Mouse (Mus musculus) MEL (cell line): ENCODE results near the gene Schip1. TPM values are rescaled to one million over a fixed set of nuclear protein-coding genes. Genes with fewer than 3 reads are reported as not detected.

Experiments used
- DNase-seq: peaks from one replicate; pipeline ENCODE4 v3.0.0; 2011; ENCODE audit warnings: low read depth, low spot score
- H3K27ac ChIP-seq: 2 replicates; pipeline ENCODE4 v1.5.1; 2012; ENCODE audit warnings: low read depth, mild to moderate bottlenecking, control low read depth, low read length, moderate library complexity; ENCODE audit not compliant: control insufficient read depth
- H3K27me3 ChIP-seq, 2 experiments: fragments of 150-350 bp in 1 of 2; sonication (generic) in 1 of 2; 2 replicates each; pipeline ENCODE4 v1.6.1; 2012; ENCODE audit warnings: low read length in 2 of 2, mild to moderate bottlenecking in 2 of 2, improper control_type of control experiment in 1 of 2, moderate library complexity in 1 of 2; ENCODE audit not compliant: insufficient read depth in 2 of 2, control insufficient read depth in 1 of 2
- H3K36me3 ChIP-seq, 2 experiments: 2 replicates each; pipeline ENCODE4 v1.6.1; 2012 to 2014; ENCODE audit warnings: low read length in 2 of 2, improper control_type of control experiment in 1 of 2, inconsistent platforms in 1 of 2, mild to moderate bottlenecking in 1 of 2; ENCODE audit not compliant: insufficient read depth in 2 of 2, control insufficient read depth in 1 of 2
- H3K4me1 ChIP-seq, 2 experiments: fragments of 150-350 bp in 1 of 2; sonication (generic) in 1 of 2; 2 replicates each; pipeline ENCODE4 v1.6.1; 2012; ENCODE audit warnings: low read length in 2 of 2, improper control_type of control experiment in 1 of 2, mild to moderate bottlenecking in 1 of 2; ENCODE audit not compliant: insufficient read depth in 2 of 2, control insufficient read depth in 1 of 2
- H3K4me3 ChIP-seq, 2 experiments: fragments of 150-350 bp in 1 of 2; sonication (generic) in 1 of 2; 2 replicates each; pipeline ENCODE4 v1.5.1; 2012; ENCODE audit warnings: low read depth in 2 of 2, low read length in 2 of 2, mild to moderate bottlenecking in 2 of 2, moderate library complexity in 2 of 2, control low read depth in 1 of 2, improper control_type of control experiment in 1 of 2; ENCODE audit not compliant: control insufficient read depth in 1 of 2, insufficient read depth in 1 of 2
- H3K79me2 ChIP-seq: 2 replicates; pipeline ENCODE4 v1.6.1; 2012; ENCODE audit warnings: mild to moderate bottlenecking, low read length, moderate library complexity; ENCODE audit not compliant: control insufficient read depth, poor library complexity, insufficient read depth
- H3K9ac ChIP-seq: 2 replicates; pipeline ENCODE4 v1.6.1; 2012; ENCODE audit warnings: low read depth, mild to moderate bottlenecking, control low read depth, low read length, moderate library complexity; ENCODE audit not compliant: control insufficient read depth, poor library complexity, severe bottlenecking
- H3K9me3 ChIP-seq: fragments of 150-350 bp; sonication (generic); replicated peaks from 2 replicates; pipeline ENCODE4 v1.6.1; 2012; ENCODE audit warnings: mild to moderate bottlenecking, low read length, improper control_type of control experiment, moderate library complexity; ENCODE audit not compliant: insufficient read depth
- BHLHE40 ChIP-seq: IDR thresholded peaks from 2 replicates; pipeline ENCODE4 v1.6.1; 2012; ENCODE audit warnings: low read depth, mild to moderate bottlenecking, inconsistent platforms, low read length, improper control_type of control experiment, borderline replicate concordance
- CHD2 ChIP-seq: IDR thresholded peaks from 2 replicates; pipeline ENCODE4 v1.6.1; 2011; ENCODE audit warnings: low read length, improper control_type of control experiment
- CTCF ChIP-seq, 3 experiments: IDR thresholded peaks in 2 of 3; conservative IDR thresholded peaks in 1 of 3; 2 replicates each; pipeline ENCODE4 v1.5.1; 2011 to 2012; ENCODE audit warnings: low read length in 3 of 3, low read depth in 2 of 3, mild to moderate bottlenecking in 2 of 3, improper control_type of control experiment in 1 of 3, inconsistent platforms in 1 of 3, mixed read lengths in 1 of 3, moderate library complexity in 1 of 3; ENCODE audit not compliant: control insufficient read depth in 1 of 3, insufficient read depth in 1 of 3, poor library complexity in 1 of 3, severe bottlenecking in 1 of 3
- ELF1 ChIP-seq: IDR thresholded peaks from 2 replicates; pipeline ENCODE4 v1.6.1; 2014; ENCODE audit warnings: low read depth, mild to moderate bottlenecking, inconsistent platforms, low read length, improper control_type of control experiment, moderate library complexity
- ETS1 ChIP-seq: IDR thresholded peaks from 2 replicates; pipeline ENCODE4 v1.6.1; 2012; ENCODE audit warnings: low read depth, mild to moderate bottlenecking, inconsistent platforms, low read length, improper control_type of control experiment, moderate library complexity
- JUND ChIP-seq: IDR thresholded peaks from 2 replicates; pipeline ENCODE4 v1.6.1; 2011; ENCODE audit warnings: low read depth, mild to moderate bottlenecking, improper control_type of control experiment, low read length
- MAFK ChIP-seq: IDR thresholded peaks from 2 replicates; pipeline ENCODE4 v1.6.1; 2011; ENCODE audit warnings: low read depth, mild to moderate bottlenecking, low read length, improper control_type of control experiment, borderline replicate concordance
- MAX ChIP-seq: IDR thresholded peaks from 2 replicates; pipeline ENCODE4 v1.6.1; 2011; ENCODE audit warnings: low read length, improper control_type of control experiment
- MAZ ChIP-seq: IDR thresholded peaks from 2 replicates; pipeline ENCODE4 v1.6.1; 2012; ENCODE audit warnings: low read depth, mild to moderate bottlenecking, inconsistent platforms, low read length, improper control_type of control experiment
- MEF2A ChIP-seq: IDR thresholded peaks from 2 replicates; pipeline ENCODE4 v1.6.1; 2014; ENCODE audit warnings: low read depth, mild to moderate bottlenecking, inconsistent platforms, low read length, improper control_type of control experiment; ENCODE audit not compliant: poor library complexity, insufficient replicate concordance, severe bottlenecking; ENCODE audit errors: extremely low read depth
- NELFE ChIP-seq: IDR thresholded peaks from 2 replicates; pipeline ENCODE4 v1.6.1; 2011; ENCODE audit warnings: low read depth, low read length, improper control_type of control experiment
- NRF1 ChIP-seq: IDR thresholded peaks from 2 replicates; pipeline ENCODE4 v1.6.1; 2014; ENCODE audit warnings: low read depth, mild to moderate bottlenecking, inconsistent platforms, low read length, improper control_type of control experiment, moderate library complexity; ENCODE audit not compliant: poor library complexity, insufficient read depth, severe bottlenecking
- POLR2A ChIP-seq, 2 experiments: IDR thresholded peaks; 2 replicates each; pipeline ENCODE4 v1.6.1; 2011 to 2012; ENCODE audit warnings: low read length in 2 of 2, mild to moderate bottlenecking in 2 of 2, control low read depth in 1 of 2, improper control_type of control experiment in 1 of 2, low read depth in 1 of 2, moderate library complexity in 1 of 2; ENCODE audit not compliant: control insufficient read depth in 1 of 2, insufficient read depth in 1 of 2, poor library complexity in 1 of 2
- RAD21 ChIP-seq: IDR thresholded peaks from 2 replicates; pipeline ENCODE4 v1.6.1; 2011; ENCODE audit warnings: mild to moderate bottlenecking, low read depth, low read length, improper control_type of control experiment
- RCOR1 ChIP-seq: IDR thresholded peaks from 2 replicates; pipeline ENCODE4 v1.6.1; 2012; ENCODE audit warnings: low read depth, mild to moderate bottlenecking, inconsistent platforms, low read length, improper control_type of control experiment
- TBP ChIP-seq: IDR thresholded peaks from 2 replicates; pipeline ENCODE4 v1.8.0; 2011; ENCODE audit warnings: low read depth, low read length, improper control_type of control experiment
- UBTF ChIP-seq: IDR thresholded peaks from 2 replicates; pipeline ENCODE4 v1.6.1; 2012; ENCODE audit warnings: low read depth, mild to moderate bottlenecking, inconsistent platforms, low read length, improper control_type of control experiment, moderate library complexity, borderline replicate concordance; ENCODE audit not compliant: insufficient read depth
- USF1 ChIP-seq: IDR thresholded peaks from 2 replicates; pipeline ENCODE4 v1.6.1; 2014; ENCODE audit warnings: low read depth, mild to moderate bottlenecking, inconsistent platforms, low read length, improper control_type of control experiment, moderate library complexity
- USF2 ChIP-seq, 2 experiments: IDR thresholded peaks; 2 replicates each; pipeline ENCODE4 v1.6.1; 2011 to 2012; ENCODE audit warnings: improper control_type of control experiment in 2 of 2, low read length in 2 of 2, borderline replicate concordance in 1 of 2, inconsistent platforms in 1 of 2, low read depth in 1 of 2, mild to moderate bottlenecking in 1 of 2; ENCODE audit not compliant: insufficient read depth in 1 of 2
- ZKSCAN1 ChIP-seq: IDR thresholded peaks from 2 replicates; pipeline ENCODE4 v1.6.1; 2012; ENCODE audit warnings: low read depth, mild to moderate bottlenecking, inconsistent platforms, low read length, improper control_type of control experiment, moderate library complexity
- ZNF384 ChIP-seq: IDR thresholded peaks from 2 replicates; pipeline ENCODE4 v1.6.1; 2012; ENCODE audit warnings: low read depth, mild to moderate bottlenecking, inconsistent platforms, low read length, improper control_type of control experiment
- polyA plus RNA-seq, 2 experiments: library from polyadenylated mRNA; stranded (reverse) in 1 of 2; unstranded in 1 of 2; fragments of >175 nt in 1 of 2; fragments of >200 nt in 1 of 2; gene quantifications; 2 replicates each; pipeline versions ENCODE4 v1.2.1 to v1.2.4; 2012; ENCODE audit warnings: low replicate concordance in 2 of 2, low read depth in 1 of 2; ENCODE audit not compliant: insufficient read length in 2 of 2, insufficient read depth in 1 of 2, missing spikeins in 1 of 2
- total RNA-seq: library from RNA; depleted of rRNA; stranded (reverse); fragments of 300-350 nt; gene quantifications from 2 replicates; pipeline ENCODE4 v1.2.3, GENCODE M21; 2012

The Schip1 gene
- total and polyA plus RNA-seq, 3 experiments, result 10.1 to 12.4 TPM; not detected in 1

DNA sequence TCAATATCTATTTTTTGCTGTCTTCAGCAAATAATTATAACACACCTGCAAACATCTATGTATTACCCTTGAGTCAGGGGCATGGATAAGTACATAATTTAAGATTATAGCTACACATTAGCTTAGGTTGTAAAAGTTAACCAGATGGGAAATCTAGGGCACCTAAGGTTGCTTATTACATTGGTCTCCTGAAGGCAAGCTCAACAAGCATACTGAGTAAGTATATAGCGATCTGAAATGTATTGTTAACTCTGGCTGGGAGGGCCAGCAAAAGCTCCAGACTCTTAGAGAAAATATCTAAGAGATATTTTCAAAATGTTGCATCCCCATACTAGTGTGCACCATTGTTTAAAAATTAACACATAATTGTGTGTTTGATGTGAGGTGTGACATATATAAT, 603.2 kb downstream of the Schip1 start:
- H3K4me3 ChIP-seq, result no peak overlapping the region
- no peaks in the 10 kb centered on the region; a peak in 2 of 4 replicates for H3K27me3 ChIP-seq
- H3K9ac ChIP-seq, result no peak overlapping the region
- no peak for DNase-seq
- no peak overlapping the region for H3K27ac ChIP-seq
- no peak for TF ChIP-seq NELFE
- TF ChIP-seq RAD21, result no peak
- TF ChIP-seq TBP, result no peak
- no peak for TF ChIP-seq RCOR1
- no peak for TF ChIP-seq MAZ
- TF ChIP-seq BHLHE40, result no peak
- TF ChIP-seq MAX, result no peak
- no peak for TF ChIP-seq ZKSCAN1
- TF ChIP-seq ZNF384, result no peak
- TF ChIP-seq MAFK, result no peak
- no peak for TF ChIP-seq MEF2A
- no peak for TF ChIP-seq NRF1
- TF ChIP-seq ELF1, result no peak
- no peak for TF ChIP-seq CTCF (IDR thresholded peaks at IDR 0.05 in 2 of 3, conservative IDR thresholded peaks at IDR 0.05 in 1 of 3; ENCODE audit: control insufficient read depth in 1 of 3, insufficient read depth in 1 of 3, low read depth in 2 of 3, low read length in 3 of 3, poor library complexity in 1 of 3, severe bottlenecking in 1 of 3)
- TF ChIP-seq UBTF, result no peak
- no peak for TF ChIP-seq JUND
- no peaks in the 10 kb centered on the region for H3K79me2 ChIP-seq
- H3K4me1 ChIP-seq, result no peaks in the 10 kb centered on the region
- H3K36me3 ChIP-seq, result no peaks in the 10 kb centered on the region
- no peaks in the 10 kb centered on the region for H3K9me3 ChIP-seq

DNA sequence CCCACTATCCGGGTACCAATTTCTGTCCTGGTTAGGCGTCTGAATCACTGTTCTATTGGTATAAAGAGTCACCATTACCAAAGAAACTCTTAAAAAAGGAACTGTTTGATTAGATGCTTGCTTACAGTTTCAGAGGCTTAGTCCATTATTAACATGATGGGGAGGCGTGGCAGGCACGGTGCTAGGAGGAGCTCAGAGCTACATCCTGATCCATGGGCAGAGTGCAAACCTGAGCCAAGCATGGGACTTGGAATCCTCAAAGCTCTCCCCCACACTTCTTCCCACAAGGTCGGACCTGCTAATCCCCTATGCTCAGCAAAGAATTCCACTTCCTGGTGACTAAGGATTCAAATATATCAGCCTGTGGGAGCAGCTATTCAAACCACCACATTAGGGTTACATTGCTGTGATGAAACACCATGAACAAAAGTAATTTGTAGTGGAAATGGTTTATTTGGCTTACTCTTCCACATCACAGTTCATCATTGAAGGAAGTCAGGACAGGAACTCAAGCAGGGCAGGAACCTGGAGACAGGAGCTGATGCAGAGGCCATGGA, 604.9 kb downstream of the Schip1 start:
- no peak for TF ChIP-seq ETS1
- TF ChIP-seq USF2 (IDR thresholded peaks at IDR 0.05; ENCODE audit: borderline replicate concordance in 1 of 2, insufficient read depth in 1 of 2, low read depth in 1 of 2, low read length in 2 of 2), result no peak
- TF ChIP-seq CHD2, result no peak
- TF ChIP-seq POLR2A (IDR thresholded peaks at IDR 0.05; ENCODE audit: control insufficient read depth in 1 of 2, insufficient read depth in 1 of 2, low read depth in 1 of 2, low read length in 2 of 2, poor library complexity in 1 of 2), result no peak
- TF ChIP-seq USF1, result no peak
- no peak for TF ChIP-seq TBP
- no peaks in the 10 kb centered on the region for H3K4me1 ChIP-seq
- DNase-seq, result no peak

More for the DNA sequence above, 604.9 kb downstream of the Schip1 start:
- Histone ChIP-seq H3K9ac (no peak overlapping the region), H3K4me3 (no peak overlapping the region), H3K9me3 (no peaks in the 10 kb centered on the region), H3K27me3 (no peaks in the 10 kb centered on the region; a peak in 2 of 4 replicates), H3K27ac (no peak overlapping the region), H3K36me3 (no peaks in the 10 kb centered on the region), H3K79me2 (no peaks in the 10 kb centered on the region)
